Mouse (Mus musculus) cerebellum, adult 2 months (tissue): ENCODE results near the gene Psmc6. TPM values are rescaled to one million over a fixed set of nuclear protein-coding genes. Genes with fewer than 3 reads are reported as not detected.

Source experiments
- DNase-seq, 2 experiments: peaks; one replicate each; pipeline ENCODE4 v3.0.0; 2021
- H3K27ac ChIP-seq: fragments of 200-500 bp; 2 replicates; pipeline ENCODE4 v1.5.1; 2012; ENCODE audit warnings: low read length, control low read depth, inconsistent platforms; ENCODE audit not compliant: insufficient read depth
- H3K27me3 ChIP-seq: fragments of 200-500 bp; 2 replicates; pipeline ENCODE4 v1.6.1; 2012; ENCODE audit warnings: inconsistent platforms, mild to moderate bottlenecking, low read length, moderate library complexity; ENCODE audit not compliant: control insufficient read depth, insufficient read depth
- H3K4me1 ChIP-seq: fragments of 200-500 bp; 2 replicates; pipeline ENCODE4 v1.6.1; 2011; ENCODE audit warnings: low read length; ENCODE audit not compliant: control insufficient read depth, insufficient read depth
- H3K4me3 ChIP-seq: fragments of 200-500 bp; replicated peaks from 2 replicates; pipeline ENCODE3; 2011; ENCODE audit warnings: mild to moderate bottlenecking, low read depth, low read length, control low read depth; ENCODE audit not compliant: insufficient read depth
- CTCF ChIP-seq: fragments of 200-500 bp; IDR thresholded peaks from 2 replicates; pipeline ENCODE4 v1.5.1; 2011; ENCODE audit warnings: low read depth, mild to moderate bottlenecking, control low read depth, low read length, moderate library complexity, borderline replicate concordance; ENCODE audit not compliant: insufficient read depth
- POLR2A ChIP-seq: fragments of 200-500 bp; IDR thresholded peaks from 2 replicates; pipeline ENCODE4 v1.6.1; 2011; ENCODE audit warnings: low read length, control low read depth, borderline replicate concordance; ENCODE audit not compliant: insufficient read depth
- WGBS: fragments of 180-500 bp; shearing (Covaris S2); methylation state at CpG from one replicate; pipeline ENCODE4 v1.1.7; 2018; 5-methylcytosine and 5-hydroxymethylcytosine counted together
- polyA plus RNA-seq: library from polyadenylated mRNA; depleted of rRNA; stranded (reverse); fragments of >200 nt; gene quantifications from 2 replicates; pipeline ENCODE4 v1.2.3, GENCODE M21; 2012; rRNA removed

Gene Psmc6
- polyA plus RNA-seq = 115 and 116 TPM in 2 replicates

- peak; percentile 92 to 94 for DNase-seq
- peak; percentile 82; the same call in 1 of the 2 replicates for TF ChIP-seq POLR2A
- TF ChIP-seq CTCF = peak; percentile 87
- peak within 1 kb of the TSS; percentile 60; the same call in 1 of the 2 replicates for H3K27ac ChIP-seq
- peak within 1 kb of the TSS; percentile 96 for H3K4me3 ChIP-seq
- no peaks in the 10 kb centered on the region for H3K27me3 ChIP-seq
- WGBS = under 1% methylated on average over 44 of the region's 44 CpGs
- H3K4me1 ChIP-seq = no peaks in the 10 kb centered on the region
These were observed at the start of gene Psmc6 for GRCm38 (mm10) chr14:45329589-45330181. TSS of gene Psmc6 (plus strand) at chr14:45329788.

GRCm38 (mm10) chr14:45282066-45282465 is 47.5 kb upstream of the Psmc6 start:
- WGBS = 83% methylated on average over 3 of the region's 3 CpGs
- no peak for DNase-seq
- no peak for TF ChIP-seq POLR2A
- no peak for TF ChIP-seq CTCF

GRCm38 (mm10) chr14:45291608-45292007 is 38.0 kb upstream of the Psmc6 start:
- no peak for TF ChIP-seq POLR2A
- Histone ChIP-seq H3K27me3 (no peaks in the 10 kb centered on the region), H3K27ac (no peak overlapping the region), H3K4me1 (no peaks in the 10 kb centered on the region), H3K4me3 (no peak overlapping the region)
- 86% methylated on average over 4 of the region's 4 CpGs for WGBS
- DNase-seq = no peak

More at GRCm38 (mm10) chr14:45282066-45282465, 47.5 kb upstream of the Psmc6 start:
- Histone ChIP-seq H3K4me1 (no peaks in the 10 kb centered on the region), H3K27ac (no peak overlapping the region), H3K27me3 (no peaks in the 10 kb centered on the region), H3K4me3 (no peak overlapping the region)

GRCm38 (mm10) chr14:45303939-45304338 is 25.6 kb upstream of the Psmc6 start:
- no peak for DNase-seq
- WGBS = 34% methylated on average over 4 of the region's 4 CpGs
- TF ChIP-seq POLR2A = no peak
- no peak for TF ChIP-seq CTCF

GRCm38 (mm10) chr14:45304389-45304788 is 25.2 kb upstream of the Psmc6 start:
- H3K27me3 ChIP-seq = no peaks in the 10 kb centered on the region
- H3K4me1 ChIP-seq = no peaks in the 10 kb centered on the region
- TF ChIP-seq POLR2A = no peak
- no peak for TF ChIP-seq CTCF
- WGBS = 56% methylated on average over 4 of the region's 4 CpGs
- DNase-seq = no peak
- no peak overlapping the region for H3K4me3 ChIP-seq
- H3K27ac ChIP-seq = no peak overlapping the region

More at GRCm38 (mm10) chr14:45303939-45304338, 25.6 kb upstream of the Psmc6 start:
- H3K4me1 ChIP-seq = no peaks in the 10 kb centered on the region
- H3K4me3 ChIP-seq = no peak overlapping the region
- no peaks in the 10 kb centered on the region for H3K27me3 ChIP-seq
- H3K27ac ChIP-seq = no peak overlapping the region

GRCm38 (mm10) chr14:45305852-45306251 is 23.7 kb upstream of the Psmc6 start:
- no peak for DNase-seq
- peaks cover 6% of the 10 kb centered on the region; the same call in 1 of the 2 replicates for H3K4me1 ChIP-seq
- WGBS = 93% methylated on average over 5 of the region's 5 CpGs
- H3K27ac ChIP-seq = no peak overlapping the region
- TF ChIP-seq POLR2A (no peak), CTCF (no peak)
- no peaks in the 10 kb centered on the region for H3K27me3 ChIP-seq
- H3K4me3 ChIP-seq = no peak overlapping the region

GRCm38 (mm10) chr14:45307630-45308328 is 21.8 kb upstream of the Psmc6 start:
- WGBS = 96% methylated on average over 8 of the region's 8 CpGs
- Histone ChIP-seq H3K27me3 (no peaks in the 10 kb centered on the region), H3K4me3 (no peak overlapping the region), H3K4me1 (peaks cover 6% of the 10 kb centered on the region; the same call in 1 of the 2 replicates), H3K27ac (no peak overlapping the region)
- no peak for DNase-seq
- TF ChIP-seq POLR2A (no peak), CTCF (no peak)

GRCm38 (mm10) chr14:45309646-45310045 is 19.9 kb upstream of the Psmc6 start:
- peak; percentile 48 to 51 for DNase-seq
- H3K4me3 ChIP-seq = no peak overlapping the region

More at GRCm38 (mm10) chr14:45309646-45310045, 19.9 kb upstream of the Psmc6 start:
- Histone ChIP-seq H3K27ac (no peak overlapping the region), H3K27me3 (no peaks in the 10 kb centered on the region), H3K4me1 (peaks cover 6% of the 10 kb centered on the region; the same call in 1 of the 2 replicates)
- TF ChIP-seq POLR2A (no peak), CTCF (no peak)
- WGBS = 64% methylated on average over 13 of the region's 13 CpGs
